Comparison of ENCODE assay signal across 8 mouse cellular contexts in genomic region chr12:100529172-100529571, GRCm38 (mm10). TPM values are rescaled to one million over a fixed set of nuclear protein-coding genes. Genes with fewer than 3 reads are reported as not detected.
A peak's percentile ranks its signal among the peaks of the same experiment; 100 is the strongest.
DNase-seq lines count a peak whose midpoint lies in the region; ATAC-seq and TF ChIP-seq lines count a peak whose summit lies in the region.

No protein-coding gene starts in this region.

- no peaks in the 10 kb centered on the region for H3K9me3 ChIP-seq in heart, postnatal 0 days (replicated peaks; ENCODE audit: control insufficient read depth, low read length)

- H3ac ChIP-seq in C2C12 (ENCODE audit: control insufficient read depth, insufficient read length, low read depth) = no peak overlapping the region

- H3K79me3 ChIP-seq in C2C12 (ENCODE audit: low read depth) = no peaks in the 10 kb centered on the region

- DNase-seq in cerebellum, postnatal 10 days = peak; percentile 27 to 45
- DNase-seq in cerebellum, adult 11 months = no peak
- DNase-seq in embryo, embryonic 10.5 days (ENCODE audit: low spot score) = peak; percentile 83
- peak; percentile 51 for DNase-seq in heart, postnatal 0 days (ENCODE audit: low spot score)
- peak; percentile 64 for DNase-seq in lung, postnatal 25 days (ENCODE audit: low spot score)
- no peak for DNase-seq in thymus, adult 18-20 months
- no peak for DNase-seq in cerebellum, adult 9-10 months

- H3K9ac ChIP-seq in heart, postnatal 0 days (replicated peaks; ENCODE audit: low read depth, low read length) = no peak overlapping the region

- H3K4me3 ChIP-seq in C2C12 (ENCODE audit: insufficient read depth, poor library complexity, severe bottlenecking) = no peak overlapping the region
- no peak overlapping the region for H3K4me3 ChIP-seq in heart, postnatal 0 days (ENCODE audit: low read depth, low read length)

- peak; percentile 22; the same call in 1 of the 2 replicates for ATAC-seq in heart, postnatal 0 days (ENCODE audit: insufficient read depth, low read depth)

- no peak overlapping the region for H3K4me2 ChIP-seq in heart, postnatal 0 days (ENCODE audit: low read depth, low read length)

- no peaks in the 10 kb centered on the region for H3K79me2 ChIP-seq in C2C12 (ENCODE audit: control insufficient read depth, insufficient read depth)

- H3K27me3 ChIP-seq in C2C12 (ENCODE audit: control insufficient read depth, insufficient read depth, insufficient read length) = no peaks in the 10 kb centered on the region
- H3K27me3 ChIP-seq in heart, postnatal 0 days (ENCODE audit: control insufficient read depth, insufficient read depth, low read length) = no peaks in the 10 kb centered on the region

- H3K27ac ChIP-seq in heart, postnatal 0 days (ENCODE audit: low read depth) = peak overlapping the region; percentile 76

- TF ChIP-seq EP300 in heart, postnatal 0 days (IDR thresholded peaks at IDR 0.05; ENCODE audit: low read depth) = no peak

- 54% methylated on average over 8 of the region's 8 CpGs for WGBS in heart, postnatal 0 days

- H3K36me3 ChIP-seq in C2C12 (ENCODE audit: control insufficient read depth, insufficient read depth) = no peaks in the 10 kb centered on the region
- H3K36me3 ChIP-seq in heart, postnatal 0 days (replicated peaks; ENCODE audit: control insufficient read depth, insufficient read depth, low read length) = no peaks in the 10 kb centered on the region

- no peak for TF ChIP-seq CTCF in C2C12 (IDR thresholded peaks at IDR 0.05; ENCODE audit: control insufficient read depth, insufficient read depth, insufficient read length)
- TF ChIP-seq CTCF in heart, postnatal 0 days (IDR thresholded peaks at IDR 0.05; ENCODE audit: low read depth) = no peak

- H3K4me1 ChIP-seq in heart, postnatal 0 days (ENCODE audit: control insufficient read depth, insufficient read depth) = peaks cover 39% of the 10 kb centered on the region

TF ChIP-seq in C2C12, 6 proteins besides CTCF, POLR2A, EP300 and RAD21:
- TF ChIP-seq MAX (IDR thresholded peaks at IDR 0.05) = no peak
- TF ChIP-seq MYOD1 (IDR thresholded peaks at IDR 0.05; ENCODE audit: control insufficient read depth, insufficient read length, low read depth) = no peak
- peak; percentile 95 for TF ChIP-seq USF1 (IDR thresholded peaks at IDR 0.05; ENCODE audit: low read depth)

RNA-seq across cellular contexts. Expression of gene Ttc7b, which starts 8.5 kb away (rescaled TPM):
- 9.2 TPM for polyA plus RNA-seq in C2C12 (2012; fragmentation: generic; extraction: Trizol)
- 29.4 and 37.8 TPM in 2 replicates for total RNA-seq in heart, postnatal 0 days (2014; rRNA removed; ENCODE audit: low replicate concordance)
- polyA plus RNA-seq in heart, postnatal 0 days (2015; fragmentation: Nextera tagmentation; extraction: Ambion mirVana) = 5.9 and 6.7 TPM in 2 replicates

Comparison
In these comparisons a context has a peak if more than half of its experiments do, and no peak if none do; other contexts are left out.
1. DNase-seq: peak in cerebellum, postnatal 10 days (2 of 2), embryo, embryonic 10.5 days (single experiment), heart, postnatal 0 days (single experiment) and lung, postnatal 25 days (single experiment); none in cerebellum, adult 11 months (single experiment), thymus, adult 18-20 months (0 of 2) and cerebellum, adult 9-10 months (single experiment).